Mouse (Mus musculus) naive thymus-derived CD4-positive, alpha-beta T cell, adult 2 months (primary cell): Measurements from ENCODE around the gene Ccl17.

Experiments used
- DNase-seq: peaks from one replicate; pipeline ENCODE4 v3.0.0-alpha.2; 2011; ENCODE audit warnings: low read depth

Gene Ccl17

GRCm38 (mm10) chr8:94789256-94789955, 20.8 kb upstream of the Ccl17 start:
- DNase-seq: no peak

- no peak for DNase-seq
Observed at GRCm38 (mm10) chr8:94794368-94794767, 15.9 kb upstream of the Ccl17 start.

- DNase-seq: peak; percentile 36
Observed at GRCm38 (mm10) chr8:94794782-94795181, 15.5 kb upstream of the Ccl17 start.

GRCm38 (mm10) chr8:94800278-94800968, 9.8 kb upstream of the Ccl17 start:
- DNase-seq: no peak

- no peak for DNase-seq
Observed at GRCm38 (mm10) chr8:94801293-94802095, 8.8 kb upstream of the Ccl17 start.

- DNase-seq: peak; percentile 64
Observed at GRCm38 (mm10) chr8:94802375-94802774, 7.9 kb upstream of the Ccl17 start.

GRCm38 (mm10) chr8:94803551-94803950, 6.7 kb upstream of the Ccl17 start:
- no peak for DNase-seq

- DNase-seq: no peak
Observed at GRCm38 (mm10) chr8:94804546-94805340, 5.5 kb upstream of the Ccl17 start.

- DNase-seq: no peak
Observed at GRCm38 (mm10) chr8:94805811-94806210, 4.4 kb upstream of the Ccl17 start.

- DNase-seq: no peak
Observed at GRCm38 (mm10) chr8:94807506-94807905, 2.7 kb upstream of the Ccl17 start.

GRCm38 (mm10) chr8:94808372-94808771, 1.9 kb upstream of the Ccl17 start:
- no peak for DNase-seq

GRCm38 (mm10) chr8:94810855-94811254, 602 bp downstream of the Ccl17 start:
- DNase-seq: no peak

- no peak for DNase-seq
Observed at GRCm38 (mm10) chr8:94811654-94812053, 1.4 kb downstream of the Ccl17 start.

- peak; percentile 92 for DNase-seq
Observed at GRCm38 (mm10) chr8:94812645-94813098, 2.4 kb downstream of the Ccl17 start.

GRCm38 (mm10) chr8:94814556-94814955, 4.3 kb downstream of the Ccl17 start:
- peak; percentile 65 for DNase-seq

- peak; percentile 35 for DNase-seq
Observed at GRCm38 (mm10) chr8:94817933-94818332, 7.7 kb downstream of the Ccl17 start.

- no peak for DNase-seq
Observed at GRCm38 (mm10) chr8:94819671-94820179, 9.5 kb downstream of the Ccl17 start.

GRCm38 (mm10) chr8:94820553-94820952, 10.3 kb downstream of the Ccl17 start:
- no peak for DNase-seq

- no peak for DNase-seq
Observed at GRCm38 (mm10) chr8:94821381-94821780, 11.1 kb downstream of the Ccl17 start.

- peak; percentile 54 for DNase-seq
Observed at GRCm38 (mm10) chr8:94822637-94823560, 12.6 kb downstream of the Ccl17 start.

- DNase-seq: no peak
Observed at GRCm38 (mm10) chr8:94825170-94825569, 14.9 kb downstream of the Ccl17 start.
